Mouse (Mus musculus) WW6 (cell line): ENCODE data around the gene Stk38l.
A peak's percentile ranks its signal among the peaks of the same experiment; 100 is the strongest.
"Not testable (repeated sequence)": the region's sequence is repeated elsewhere in the genome, so short reads cannot be mapped to it uniquely, and the experiment has no call there.

Source experiments
- DNase-seq: peaks from one replicate; pipeline ENCODE4 v3.0.0-alpha.2; 2013; ENCODE audit warnings: low read depth, low spot score

The Stk38l gene

DNA sequence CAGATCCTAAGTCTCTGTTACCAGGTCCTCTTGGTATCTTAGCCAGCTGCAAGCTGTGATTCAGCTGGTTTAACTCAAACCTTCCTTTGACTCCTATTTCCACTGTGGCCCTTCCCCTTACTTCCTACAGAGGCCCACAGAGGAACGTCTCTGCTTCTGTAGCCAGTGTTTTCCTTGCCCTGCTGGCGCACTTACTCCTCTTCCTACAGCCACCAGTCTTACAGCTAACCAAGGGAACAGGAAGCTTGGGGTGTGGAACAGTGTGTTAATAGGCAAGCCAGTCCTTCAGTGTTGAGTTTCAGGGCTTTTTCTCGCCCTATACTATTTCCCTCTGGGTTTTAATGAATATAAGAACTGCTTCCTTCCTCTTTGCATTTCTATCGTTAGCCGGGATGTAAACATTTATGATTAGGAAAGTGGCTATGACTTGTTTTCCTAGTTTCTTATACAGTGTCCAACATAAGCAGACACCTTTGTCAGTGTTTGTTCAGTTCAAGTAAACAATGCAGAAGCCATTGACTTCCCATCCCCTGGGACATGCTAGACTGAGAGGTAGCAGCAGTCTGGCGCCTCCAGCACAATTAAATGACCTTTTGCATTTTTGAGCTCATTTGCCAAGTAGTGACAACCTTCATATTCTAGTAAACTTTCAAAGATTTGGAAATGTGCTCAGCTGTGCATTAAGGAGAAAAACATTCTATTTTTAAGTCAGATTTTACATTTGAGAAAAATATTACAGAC, 45.4 kb downstream of the Stk38l start:
- no peak for DNase-seq

DNA sequence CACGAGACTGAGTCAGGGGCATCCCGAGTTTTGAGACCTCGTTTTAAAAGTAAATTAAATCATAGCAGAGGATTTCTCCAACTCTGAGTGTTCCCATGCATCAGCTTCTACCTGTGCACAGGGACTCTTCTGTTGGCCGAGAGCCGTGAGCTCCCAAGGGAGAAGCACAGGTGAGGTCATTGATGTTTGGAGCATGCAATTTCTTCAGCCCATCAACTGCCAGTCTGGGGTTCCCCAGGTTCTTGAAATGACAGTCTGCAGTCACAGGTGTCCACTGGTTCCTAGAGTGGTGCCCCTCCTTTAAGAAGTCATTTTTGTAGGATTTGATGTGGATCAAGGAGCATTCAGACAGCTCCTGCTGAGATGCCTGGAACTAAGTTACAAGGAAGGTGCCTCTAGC, 46.0 kb downstream of the Stk38l start:
- DNase-seq: no peak

DNA sequence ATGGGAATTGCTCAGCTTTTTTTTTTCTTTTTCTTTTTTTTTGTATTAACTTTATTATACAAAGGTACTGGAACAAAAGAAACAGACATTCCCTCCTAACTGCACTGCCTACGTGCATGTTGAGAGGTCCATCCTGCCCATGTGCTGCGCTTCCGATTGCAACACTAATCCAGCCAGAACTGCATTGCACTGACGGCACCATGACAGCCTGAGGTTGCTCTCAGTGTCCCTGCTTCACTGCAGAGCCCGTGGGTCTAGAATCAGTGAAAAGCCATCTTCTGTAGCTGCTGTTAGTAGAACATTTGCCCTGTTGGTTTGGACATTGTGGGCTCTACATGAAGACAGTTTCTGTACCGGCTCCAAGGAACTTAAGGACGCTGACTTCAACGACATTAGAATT, 51.1 kb downstream of the Stk38l start:
- DNase-seq: not testable (repeated sequence)

DNA sequence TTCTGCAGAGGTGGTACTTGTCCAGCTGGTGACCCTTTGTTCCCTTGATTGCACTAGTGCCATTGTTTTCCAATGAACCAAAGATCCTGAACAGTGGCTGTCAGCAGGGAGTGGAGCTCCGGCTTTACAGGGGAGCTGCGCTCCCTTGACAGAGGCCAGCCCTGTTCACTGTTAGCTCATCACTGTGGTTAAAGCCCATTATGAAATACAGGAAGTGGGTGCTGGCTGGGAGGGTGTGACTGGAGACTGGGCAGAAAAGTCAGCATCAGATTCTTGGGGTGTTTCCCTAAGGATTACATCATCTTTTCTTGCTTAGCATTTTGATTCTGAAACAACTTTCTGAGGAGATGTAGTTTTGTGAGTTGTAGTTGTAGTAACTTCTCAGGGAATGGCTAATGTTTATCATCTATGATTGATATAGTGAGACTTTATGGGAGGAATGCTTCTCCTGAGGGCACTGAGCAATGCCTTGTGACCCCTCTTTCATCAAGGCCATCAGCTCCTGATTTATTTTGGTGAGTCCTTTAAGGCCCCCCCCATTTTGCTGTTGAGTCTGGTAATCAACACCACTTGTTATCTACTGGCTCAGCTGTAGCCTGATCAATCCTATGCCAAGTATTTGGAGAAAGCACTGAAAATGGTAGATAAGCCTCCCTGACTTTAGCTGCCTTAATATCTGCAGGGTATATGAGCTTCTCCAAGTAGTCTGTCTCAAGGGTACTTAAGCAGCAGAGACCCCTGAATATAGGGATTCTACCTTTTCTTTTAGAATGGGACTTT, 52.0 kb downstream of the Stk38l start:
- DNase-seq: no peak

DNA sequence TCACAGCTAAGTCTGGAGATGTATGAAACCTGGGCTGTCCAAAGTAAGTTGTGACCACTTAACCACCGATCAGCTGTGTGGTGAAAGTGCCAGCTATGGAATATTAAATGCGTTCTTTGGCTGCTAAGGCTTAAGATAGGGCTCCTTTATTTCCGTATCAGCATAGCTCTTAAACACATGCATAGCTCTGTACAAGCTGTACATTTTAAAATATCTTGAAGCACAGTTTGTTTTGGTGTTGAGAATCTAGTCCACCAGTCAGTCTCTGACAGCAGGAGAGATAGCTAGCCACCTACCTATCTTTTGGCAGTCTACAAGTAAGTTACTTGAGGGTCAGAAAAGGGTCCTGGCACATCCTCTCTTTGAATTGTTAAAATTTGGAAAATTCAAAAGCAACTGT, 53.3 kb downstream of the Stk38l start:
- no peak for DNase-seq

DNA sequence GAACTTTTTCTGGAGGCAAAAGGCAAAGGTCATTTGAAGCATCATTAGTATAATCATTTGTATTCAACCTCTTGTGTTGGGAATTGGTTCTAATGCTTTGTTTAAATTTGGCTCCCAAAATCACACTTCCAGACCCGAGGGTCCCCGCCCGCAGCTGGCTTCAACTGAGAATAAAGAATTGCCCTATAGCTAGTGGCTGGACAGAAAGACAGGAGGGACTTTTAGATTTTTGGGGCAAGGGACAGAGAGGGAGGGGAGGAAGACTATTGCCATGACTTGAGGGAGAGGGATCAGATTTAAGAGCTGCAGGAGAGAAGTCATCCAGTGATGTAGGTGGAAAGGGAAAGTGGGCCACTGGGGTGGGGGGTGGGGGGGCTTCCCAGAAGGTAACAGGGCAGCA, 56.8 kb downstream of the Stk38l start:
- DNase-seq: no peak

DNA sequence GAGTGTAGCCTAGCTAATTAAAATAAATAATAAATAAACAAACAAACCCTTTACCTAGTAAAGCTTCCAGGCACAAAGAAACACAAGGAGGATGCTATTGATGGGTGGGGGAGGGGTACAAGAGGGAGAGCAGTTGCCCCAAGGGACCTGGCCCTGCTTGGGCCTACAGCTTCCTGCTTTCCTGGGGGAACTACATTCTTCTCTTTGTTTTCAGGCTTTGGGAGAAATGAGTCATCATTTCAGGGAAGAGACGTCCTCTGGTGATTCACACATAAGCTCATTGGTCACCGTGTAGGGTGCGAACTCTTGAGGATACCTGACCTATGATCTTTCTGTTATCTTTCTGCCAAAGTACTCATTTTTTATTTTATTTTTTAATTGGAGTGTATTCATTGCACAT, 68.7 kb downstream of the Stk38l start:
- no peak for DNase-seq

DNA sequence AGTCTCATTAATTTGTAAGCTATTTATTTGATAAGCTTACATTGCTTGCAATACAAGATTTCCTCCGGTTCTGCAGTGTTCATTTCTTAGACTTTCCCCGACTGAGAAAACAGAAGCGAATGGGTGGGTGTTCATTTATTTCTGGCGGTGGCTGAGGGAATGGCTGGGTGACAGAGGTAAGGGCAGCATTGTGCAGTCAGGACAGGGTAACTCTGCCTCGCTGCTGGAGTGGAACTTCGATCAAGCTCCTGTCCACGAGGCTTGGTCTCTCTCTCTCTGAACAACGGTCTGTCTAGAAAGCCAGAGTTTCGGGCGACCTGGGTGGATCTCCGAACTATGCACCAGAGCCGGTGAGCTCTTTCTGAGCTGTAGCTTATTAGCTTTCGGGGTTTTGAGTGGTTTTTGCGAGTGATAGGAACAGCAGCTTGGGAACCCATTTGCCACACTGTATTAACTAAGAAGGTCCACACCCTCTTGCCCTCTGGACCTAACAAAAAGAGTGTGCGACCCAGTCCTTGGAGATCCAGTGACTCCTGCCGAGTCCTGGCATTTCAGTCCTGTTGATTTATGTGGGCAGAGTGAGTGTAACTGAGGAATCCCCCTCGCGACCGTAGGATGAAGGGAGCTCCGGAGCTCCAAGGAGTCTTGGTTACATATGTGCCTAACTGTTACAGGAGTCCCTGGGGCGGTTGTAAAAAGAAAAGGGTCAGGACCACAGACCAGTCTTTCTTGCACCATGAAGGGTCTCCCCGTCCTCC, 70.5 kb downstream of the Stk38l start:
- DNase-seq: no peak

DNA sequence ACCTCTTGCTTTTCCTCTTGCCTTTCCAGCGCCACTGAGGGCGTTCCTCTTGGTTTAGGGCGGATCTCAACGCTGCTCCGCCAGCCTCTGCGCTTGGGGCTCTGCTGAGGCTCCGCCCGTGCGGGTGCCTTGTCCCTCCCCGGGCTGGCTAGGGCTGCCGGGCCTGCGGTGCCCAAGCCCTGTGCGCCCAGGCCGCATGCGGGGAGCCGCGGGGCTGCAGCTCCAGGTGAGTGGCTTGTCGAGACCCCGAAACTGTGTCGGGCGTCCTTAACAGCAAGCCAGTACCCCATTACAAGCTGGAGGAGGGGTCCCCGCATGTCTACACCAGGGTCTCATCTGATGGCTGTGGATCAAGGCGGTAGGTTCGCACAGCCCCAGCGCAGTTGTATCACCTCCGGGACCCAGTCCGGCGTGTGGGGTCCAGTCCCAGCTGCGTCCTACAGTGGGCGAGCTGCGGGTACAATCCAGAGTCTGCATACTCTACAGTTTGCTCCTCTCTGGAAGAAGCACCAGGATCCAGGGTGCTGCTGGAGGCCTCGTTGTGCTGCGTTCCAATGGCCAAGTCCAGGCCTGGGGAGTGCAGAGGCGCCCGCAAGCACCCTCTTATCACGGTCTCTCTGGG, 71.2 kb downstream of the Stk38l start, which contains the start of gene Arntl2:
Gene Arntl2 (plus strand): TSS at position 132 of the 622 bp plus-strand sequence.
- peak; percentile 34 for DNase-seq

DNA sequence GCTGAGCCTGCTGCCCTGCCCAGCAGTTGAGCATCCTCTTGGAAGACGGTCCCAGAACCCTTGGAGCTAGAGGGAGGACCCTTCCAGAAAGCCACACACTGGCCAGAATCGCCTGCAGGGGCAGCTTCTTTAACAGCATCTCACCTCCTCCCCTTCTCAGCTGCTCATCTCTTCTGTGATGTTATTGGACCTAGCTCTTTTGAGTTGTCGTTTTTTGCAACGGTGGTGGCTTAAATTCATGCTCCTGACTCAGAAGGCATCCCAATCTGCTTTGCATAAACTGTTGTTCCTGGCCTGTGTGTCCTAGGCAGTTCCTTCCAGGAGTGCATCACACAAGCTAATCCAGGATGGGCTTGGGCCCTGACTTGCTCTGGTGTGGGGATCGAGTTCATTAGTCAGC, 72.7 kb downstream of the Stk38l start:
- no peak for DNase-seq

DNA sequence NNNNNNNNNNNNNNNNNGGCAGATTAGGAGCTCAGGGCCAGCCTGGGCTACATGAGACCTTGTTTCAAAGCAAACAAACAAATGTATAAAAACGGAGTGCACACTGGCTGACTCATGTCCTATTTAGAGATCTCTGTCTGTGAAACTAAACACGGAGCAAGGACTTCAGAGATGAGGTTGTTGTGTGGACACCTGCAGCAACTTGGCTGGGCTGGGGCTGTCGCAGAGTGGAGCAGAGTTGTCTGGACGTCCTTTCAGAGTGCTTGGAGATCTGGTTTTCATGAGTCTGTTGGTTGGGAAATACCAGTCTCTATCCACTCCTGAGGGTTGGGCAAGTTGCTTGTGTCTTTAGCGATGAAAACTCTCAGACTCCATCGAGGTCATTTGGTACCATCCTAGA, 85.2 kb downstream of the Stk38l start:
- no peak for DNase-seq

DNA sequence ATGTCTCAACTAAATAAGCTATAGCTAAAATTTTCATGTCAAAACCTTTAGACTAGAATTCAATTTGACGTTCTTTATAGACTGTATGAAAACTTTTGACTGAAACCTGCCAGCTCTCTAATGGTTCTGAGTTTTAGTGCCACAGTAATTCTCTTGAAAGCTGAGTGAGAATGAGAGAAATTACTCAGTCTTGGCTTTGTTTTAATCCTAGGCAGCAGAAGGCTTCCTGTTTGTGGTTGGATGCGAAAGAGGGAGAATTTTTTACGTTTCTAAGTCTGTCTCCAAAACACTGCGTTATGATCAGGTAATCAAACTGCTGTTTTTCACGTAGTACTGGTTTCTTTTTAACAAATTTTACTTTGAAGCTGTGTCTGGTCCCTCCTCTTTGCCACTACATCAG, 88.2 kb downstream of the Stk38l start:
- DNase-seq: no peak

DNA sequence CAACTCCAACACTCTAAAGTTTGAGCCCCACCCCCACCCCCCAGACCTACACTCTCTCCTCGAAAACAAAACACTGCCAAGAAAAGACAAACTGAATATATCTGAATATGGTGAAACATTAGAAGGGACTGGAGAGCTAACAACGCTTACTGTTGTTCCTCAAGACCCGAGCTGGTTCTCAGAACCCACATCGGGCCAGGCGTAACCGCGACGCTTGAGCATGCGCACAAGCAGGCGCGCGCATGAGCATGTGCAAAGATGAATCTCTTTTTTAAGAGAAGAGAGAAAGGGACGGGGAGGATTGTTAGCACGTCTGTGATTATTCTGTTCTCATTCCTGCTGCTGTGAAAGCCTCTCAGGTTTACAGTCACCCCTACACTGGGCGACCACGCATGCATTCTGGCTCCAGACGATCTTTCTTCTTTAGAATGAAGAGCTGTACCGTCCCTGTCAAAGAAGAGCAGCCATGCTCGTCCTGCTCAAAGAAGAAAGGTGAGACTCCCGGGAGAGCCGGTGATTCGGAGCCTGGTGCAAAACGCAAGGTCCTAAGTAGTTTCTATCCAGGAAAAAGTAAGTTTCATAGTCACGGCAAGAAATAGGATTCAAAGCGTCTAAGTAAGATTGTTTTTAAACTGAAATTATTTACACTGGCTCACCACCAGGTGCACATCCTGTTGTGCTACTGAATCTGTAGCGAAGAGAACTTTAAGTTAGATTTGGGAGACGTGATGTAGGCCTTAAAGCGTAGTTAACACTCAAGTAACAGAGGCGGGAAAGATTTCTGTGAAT, 95.6 kb downstream of the Stk38l start:
- DNase-seq: no peak

DNA sequence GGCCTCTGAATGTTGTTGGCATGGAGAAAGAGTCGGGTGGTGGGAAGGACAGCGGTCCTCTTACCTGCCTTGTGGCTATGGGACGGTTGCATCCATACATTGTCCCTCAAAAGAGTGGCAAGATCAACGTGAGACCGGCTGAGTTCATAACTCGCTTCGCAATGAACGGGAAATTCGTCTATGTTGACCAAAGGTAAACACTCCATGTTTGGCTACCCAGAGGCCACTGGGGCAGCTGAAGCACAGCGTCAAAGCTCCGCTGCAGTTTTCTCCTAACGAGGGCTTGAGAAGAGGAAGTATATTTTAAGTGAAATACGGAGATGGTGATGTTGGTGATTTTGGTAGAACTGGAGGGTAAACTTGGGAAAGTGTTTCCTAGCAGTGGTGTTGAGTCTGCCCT, 97.2 kb downstream of the Stk38l start:
- DNase-seq: no peak

DNA sequence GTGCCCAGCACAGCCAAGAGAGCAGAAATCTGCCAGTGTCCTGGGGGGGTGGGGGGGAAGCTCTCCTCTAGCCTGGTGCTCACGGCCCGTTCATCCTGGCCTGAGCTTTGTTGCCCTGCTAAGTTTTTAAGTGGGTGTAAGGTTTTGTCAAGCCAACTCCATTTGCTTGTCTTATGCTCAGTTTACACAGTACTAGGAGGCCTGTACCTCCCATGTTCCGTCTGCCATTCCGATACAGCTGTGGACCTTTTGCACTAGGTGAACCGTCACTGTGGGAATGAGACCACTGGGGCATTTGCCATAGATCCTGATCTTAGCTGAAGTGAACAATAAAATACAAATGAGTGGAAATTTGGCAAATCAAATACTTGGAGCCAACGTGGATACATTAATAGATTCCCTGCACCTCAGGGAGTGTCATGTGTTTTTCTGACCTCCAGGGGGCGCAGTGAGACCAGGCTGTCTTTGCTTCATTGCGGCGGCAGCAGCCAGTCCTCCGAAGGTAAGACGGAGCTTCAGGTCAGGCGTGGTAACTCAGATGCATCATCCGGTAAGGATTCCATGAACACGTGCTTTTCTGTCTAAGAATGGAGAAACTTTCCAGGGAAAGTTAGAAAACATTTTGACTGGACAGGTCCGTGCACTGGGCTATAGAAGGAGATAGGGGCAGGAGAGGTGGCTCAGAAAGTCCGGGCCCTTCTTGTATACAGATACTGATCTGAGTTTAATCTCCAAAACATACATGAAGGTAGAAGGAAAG, 100.1 kb downstream of the Stk38l start:
- DNase-seq: no peak

DNA sequence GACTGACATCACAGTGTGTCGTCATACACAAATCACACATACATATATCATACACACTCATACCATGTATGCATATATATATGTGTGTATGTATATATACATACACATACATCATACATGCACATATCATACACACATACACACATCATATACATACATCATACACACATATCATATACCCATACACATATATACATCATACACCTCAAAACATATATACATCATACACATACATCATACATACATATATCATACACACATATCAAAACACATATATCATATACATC, 100.6 kb downstream of the Stk38l start:
- no peak for DNase-seq
